Mouse (Mus musculus) midbrain, postnatal 0 days (tissue): ENCODE results near the gene Tfeb. TPM values are rescaled to one million over a fixed set of nuclear protein-coding genes. Genes with fewer than 3 reads are reported as not detected.

ENCODE experiments used
- ATAC-seq: fragments of 200-750 bp; cut with Nextera tagmentation; 2 replicates; pipeline ENCODE4 v1.8.0; 2017; ENCODE audit warnings: moderate number of reproducible peaks, mild to moderate bottlenecking, moderate TSS enrichment, moderate library complexity; ENCODE audit not compliant: low FRiP score
- DNase-seq: peaks from one replicate; pipeline ENCODE4 v3.0.0-alpha.2; 2015; ENCODE audit warnings: low spot score
- H3K27ac ChIP-seq: fragments of 300-500 bp; sonication (generic); 2 replicates; pipeline ENCODE4 v1.5.1; 2014; ENCODE audit warnings: low read depth, mild to moderate bottlenecking, low read length, mixed read lengths
- H3K27me3 ChIP-seq: fragments of 300-500 bp; sonication (generic); 2 replicates; pipeline ENCODE4 v1.6.1; 2014; ENCODE audit warnings: low read length, control low read depth, mixed read lengths; ENCODE audit not compliant: insufficient read depth
- H3K36me3 ChIP-seq: fragments of 300-500 bp; sonication (generic); 2 replicates; pipeline ENCODE4 v1.6.1; 2014; ENCODE audit warnings: low read length, control low read depth, mixed read lengths; ENCODE audit not compliant: insufficient read depth
- H3K4me1 ChIP-seq: fragments of 300-500 bp; sonication (generic); 2 replicates; pipeline ENCODE4 v1.6.1; 2014; ENCODE audit warnings: mild to moderate bottlenecking, control low read depth, antibody characterized with exemption, low read length, mixed read lengths; ENCODE audit not compliant: insufficient read depth
- H3K4me2 ChIP-seq: fragments of 300-500 bp; sonication (generic); 2 replicates; pipeline ENCODE4 v1.6.1; 2014; ENCODE audit warnings: low read depth, mild to moderate bottlenecking, low read length, mixed read lengths; ENCODE audit not compliant: poor library complexity, severe bottlenecking
- H3K4me3 ChIP-seq: fragments of 300-500 bp; sonication (generic); 2 replicates; pipeline ENCODE4 v1.5.1; 2014; ENCODE audit warnings: low read depth, mild to moderate bottlenecking, low read length, moderate library complexity
- H3K9ac ChIP-seq: fragments of 300-500 bp; sonication (generic); replicated peaks from 2 replicates; pipeline ENCODE4 v1.6.1; 2014; ENCODE audit warnings: mild to moderate bottlenecking, low read length, moderate library complexity, mixed read lengths; ENCODE audit not compliant: poor library complexity, severe bottlenecking
- H3K9me3 ChIP-seq: fragments of 300-500 bp; sonication (generic); 2 replicates; pipeline ENCODE4 v1.6.1; 2016; ENCODE audit warnings: low read length, control low read depth
- CTCF ChIP-seq: IDR thresholded peaks from 2 replicates; pipeline ENCODE4 v1.5.1; 2016; ENCODE audit warnings: antibody characterized with exemption, mild to moderate bottlenecking
- WGBS: fragments of 180-500 bp; shearing (Covaris S2); extraction: QIAGEN DNeasy Blood & Tissue Kit; methylation state at CpG from one replicate; pipeline ENCODE4 v1.1.7; 2014; 5-methylcytosine and 5-hydroxymethylcytosine counted together
- polyA plus RNA-seq: library from polyadenylated mRNA; unstranded; fragments of >200 nt; fragmentation: Nextera tagmentation; extraction: Ambion mirVana; gene quantifications from 2 replicates; pipeline ENCODE4 v1.2.1, GENCODE M21; 2015
- total RNA-seq: library from RNA; depleted of rRNA; stranded (reverse); fragments of >200 nt; gene quantifications from 2 replicates; pipeline ENCODE4 v1.2.3, GENCODE M21; 2014

Gene Tfeb
- total and polyA plus RNA-seq, 2 experiments from 2014 or later: 4.0 to 9.6 TPM

DNA sequence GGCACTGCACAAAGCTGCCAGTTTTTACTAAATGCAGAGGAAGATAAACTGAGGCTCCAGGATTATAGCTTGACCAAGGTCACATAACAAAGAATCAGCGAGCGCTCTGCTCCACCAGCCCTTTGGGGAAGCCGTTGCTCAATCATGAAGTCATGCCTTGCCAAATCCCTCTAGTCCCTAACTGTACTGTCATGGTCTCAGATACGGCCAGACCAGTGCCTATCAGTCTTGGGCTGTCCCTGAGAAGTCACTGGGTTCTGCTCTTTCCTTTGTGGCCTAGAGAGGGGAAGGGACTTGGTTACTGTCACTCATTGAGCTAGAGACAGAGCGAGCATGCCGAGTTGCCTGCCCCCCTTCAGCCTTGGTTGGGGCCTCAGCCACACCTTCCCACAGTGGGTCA lies 47.6 kb downstream of the Tfeb start:
- H3K9ac ChIP-seq: no peak overlapping the region
- H3K27ac ChIP-seq: no peak overlapping the region
- H3K4me3 ChIP-seq: no peak overlapping the region
- H3K9me3 ChIP-seq: no peaks in the 10 kb centered on the region
- ATAC-seq: no peak
- TF ChIP-seq CTCF: no peak
- 91% methylated on average over 6 of the region's 6 CpGs for WGBS
- no peak overlapping the region for H3K4me2 ChIP-seq
- H3K4me1 ChIP-seq: no peaks in the 10 kb centered on the region
- DNase-seq: no peak
- no peaks in the 10 kb centered on the region for H3K36me3 ChIP-seq
- no peaks in the 10 kb centered on the region for H3K27me3 ChIP-seq

DNA sequence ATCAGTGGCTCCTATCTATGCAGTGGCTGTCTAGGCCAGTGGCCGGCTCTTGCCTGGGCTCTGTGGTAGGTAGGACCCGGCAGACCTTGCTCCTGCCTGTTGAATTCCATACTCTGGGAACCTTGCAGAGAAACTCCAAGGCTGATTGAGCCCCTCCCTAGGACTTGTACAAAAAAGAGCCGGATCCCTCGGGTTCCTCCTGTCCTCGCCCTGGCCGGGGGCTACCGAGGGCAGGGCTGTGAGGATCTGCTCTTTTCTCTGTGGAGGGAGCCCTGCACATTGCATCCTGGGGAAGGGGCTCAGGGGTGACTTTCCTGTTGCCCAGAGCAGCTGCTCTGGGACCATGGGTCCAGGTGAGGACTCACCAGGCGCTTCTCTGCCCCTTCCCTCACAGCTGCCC lies 50.8 kb downstream of the Tfeb start:
- TF ChIP-seq CTCF: no peak
- Histone ChIP-seq H3K9ac (no peak overlapping the region), H3K27ac (no peak overlapping the region), H3K9me3 (no peaks in the 10 kb centered on the region), H3K4me3 (no peak overlapping the region), H3K27me3 (no peaks in the 10 kb centered on the region), H3K4me2 (no peak overlapping the region), H3K4me1 (no peaks in the 10 kb centered on the region), H3K36me3 (no peaks in the 10 kb centered on the region)
- DNase-seq (no peak), ATAC-seq (no peak)
- 58% methylated on average over 8 of the region's 8 CpGs for WGBS

DNA sequence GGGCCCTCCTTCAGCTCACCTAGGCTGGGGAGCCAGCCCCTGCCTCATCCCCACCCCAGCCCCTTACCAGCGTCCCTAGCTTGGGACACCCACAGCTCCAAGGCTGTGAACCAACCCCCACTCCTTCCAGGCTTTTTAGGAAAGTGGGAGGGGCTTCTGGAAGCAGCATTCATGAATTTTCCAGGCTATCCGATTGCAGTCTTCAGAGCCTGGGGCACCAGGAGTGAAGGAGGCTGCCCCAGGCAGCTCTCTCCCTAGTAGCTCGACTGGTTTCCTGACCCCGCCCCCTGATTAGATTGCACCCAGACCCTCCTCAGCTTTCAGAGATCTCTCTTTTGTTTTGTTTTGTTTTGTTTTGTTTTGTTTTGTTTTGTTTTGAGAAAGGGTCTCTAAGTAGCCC lies 51.5 kb downstream of the Tfeb start:
- no peak for DNase-seq

GRCm38 (mm10) chr17:47788996-47789395 lies 52.2 kb downstream of the Tfeb start:
- no peaks in the 10 kb centered on the region for H3K27me3 ChIP-seq
- ATAC-seq (no peak), DNase-seq (peak; percentile 67)
- no peak overlapping the region for H3K4me2 ChIP-seq
- H3K9ac ChIP-seq: no peak overlapping the region
- no peaks in the 10 kb centered on the region for H3K4me1 ChIP-seq
- H3K9me3 ChIP-seq: no peaks in the 10 kb centered on the region
- 54% methylated on average over 6 of the region's 6 CpGs for WGBS
- H3K36me3 ChIP-seq: no peaks in the 10 kb centered on the region
- no peak for TF ChIP-seq CTCF
- H3K4me3 ChIP-seq: no peak overlapping the region
- no peak overlapping the region for H3K27ac ChIP-seq

More for the DNA sequence above, 51.5 kb downstream of the Tfeb start:
- H3K4me3 ChIP-seq: no peak overlapping the region
- H3K9me3 ChIP-seq: no peaks in the 10 kb centered on the region
- no peaks in the 10 kb centered on the region for H3K4me1 ChIP-seq
- no peaks in the 10 kb centered on the region for H3K36me3 ChIP-seq
- ATAC-seq: no peak
- no peak overlapping the region for H3K4me2 ChIP-seq
- H3K27ac ChIP-seq: no peak overlapping the region
- H3K27me3 ChIP-seq: no peaks in the 10 kb centered on the region
- TF ChIP-seq CTCF: no peak
- 9% methylated on average over 4 of the region's 4 CpGs for WGBS
- no peak overlapping the region for H3K9ac ChIP-seq

- Histone ChIP-seq H3K9me3 (no peaks in the 10 kb centered on the region), H3K4me1 (no peaks in the 10 kb centered on the region), H3K36me3 (no peaks in the 10 kb centered on the region), H3K27me3 (no peaks in the 10 kb centered on the region), H3K27ac (no peak overlapping the region), H3K9ac (no peak overlapping the region), H3K4me3 (no peak overlapping the region), H3K4me2 (no peak overlapping the region)
- WGBS: 22% methylated on average over 15 of the region's 15 CpGs
- ATAC-seq: peak; percentile 67
- peak; percentile 91 for TF ChIP-seq CTCF
- DNase-seq: peak; percentile 85
Measured at GRCm38 (mm10) chr17:47792098-47792863, 55.5 kb downstream of the Tfeb start.

- Histone ChIP-seq H3K4me1 (no peaks in the 10 kb centered on the region), H3K9me3 (no peaks in the 10 kb centered on the region), H3K4me2 (no peak overlapping the region), H3K9ac (no peak overlapping the region), H3K27ac (no peak overlapping the region), H3K36me3 (no peaks in the 10 kb centered on the region), H3K4me3 (no peak overlapping the region), H3K27me3 (no peaks in the 10 kb centered on the region)
- DNase-seq (peak; percentile 75), ATAC-seq (peak; percentile 63; the same call in 1 of the 2 replicates)
- WGBS: 15% methylated on average over 9 of the region's 9 CpGs
- TF ChIP-seq CTCF: peak; percentile 85
Measured at GRCm38 (mm10) chr17:47793377-47793776, 56.5 kb downstream of the Tfeb start.
